Mouse (Mus musculus) CH12.LX (cell line): ENCODE data around the gene Agrp. TPM values are rescaled to one million over a fixed set of nuclear protein-coding genes. Genes with fewer than 3 reads are reported as not detected.
"Not testable (repeated sequence)": the region's sequence is repeated elsewhere in the genome, so short reads cannot be mapped to it uniquely, and the experiment has no call there.

Experiments used
- DNase-seq: peaks from one replicate; pipeline ENCODE4 v3.0.0-alpha.2; 2013; ENCODE audit errors: extremely low read depth
- H3K27ac ChIP-seq: 2 replicates; pipeline ENCODE4 v1.5.1; 2012; ENCODE audit warnings: low read depth, mild to moderate bottlenecking, control low read depth, moderate library complexity; ENCODE audit not compliant: insufficient read depth
- H3K27me3 ChIP-seq: replicated peaks from 2 replicates; pipeline ENCODE3; 2012; ENCODE audit warnings: inconsistent platforms
- H3K36me3 ChIP-seq, 2 experiments: replicated peaks in 1 of 2; 2 replicates each; pipeline versions ENCODE3 to v1.6.1; 2012; ENCODE audit warnings: inconsistent platforms in 1 of 2, low read length in 1 of 2, mild to moderate bottlenecking in 1 of 2, mixed read lengths in 1 of 2, moderate library complexity in 1 of 2; ENCODE audit not compliant: control insufficient read depth in 1 of 2, insufficient read depth in 1 of 2
- H3K4me1 ChIP-seq, 2 experiments: 2 replicates each; pipeline ENCODE4 v1.6.1; 2012; ENCODE audit warnings: inconsistent platforms in 1 of 2, moderate library complexity in 1 of 2; ENCODE audit not compliant: insufficient read depth in 2 of 2, control insufficient read depth in 1 of 2
- H3K4me2 ChIP-seq: 2 replicates; pipeline ENCODE4 v1.6.1; 2012; ENCODE audit warnings: low read depth, mild to moderate bottlenecking, control low read depth; ENCODE audit not compliant: poor library complexity, insufficient read depth, severe bottlenecking
- H3K4me3 ChIP-seq, 3 experiments: fragments of 150-350 bp in 1 of 3; sonication (generic) in 1 of 3; replicated peaks in 1 of 3; 2 replicates each; pipeline versions ENCODE3 to v1.5.1; 2011 to 2012; ENCODE audit warnings: low read depth in 2 of 3, low read length in 2 of 3, mild to moderate bottlenecking in 2 of 3, moderate library complexity in 2 of 3, control low read depth in 1 of 3, improper control_type of control experiment in 1 of 3, inconsistent platforms in 1 of 3, mixed read lengths in 1 of 3; ENCODE audit not compliant: poor library complexity in 1 of 3
- H3K79me2 ChIP-seq: replicated peaks from 2 replicates; pipeline ENCODE4 v1.6.1; 2012; ENCODE audit warnings: mild to moderate bottlenecking, moderate library complexity; ENCODE audit not compliant: control insufficient read depth, poor library complexity, insufficient read depth, severe bottlenecking; ENCODE audit errors: extremely low read depth
- H3K9ac ChIP-seq: 2 replicates; pipeline ENCODE4 v1.6.1; 2012; ENCODE audit warnings: low read depth, mild to moderate bottlenecking, control low read depth, moderate library complexity; ENCODE audit not compliant: insufficient read depth
- H3K9me3 ChIP-seq: replicated peaks from 2 replicates; pipeline ENCODE3; 2012; ENCODE audit warnings: low read length, inconsistent platforms, mixed read lengths
- CHD2 ChIP-seq: IDR thresholded peaks from 2 replicates; pipeline ENCODE4 v1.6.1; 2011; ENCODE audit warnings: low read length, improper control_type of control experiment
- CTCF ChIP-seq, 2 experiments: IDR thresholded peaks in 1 of 2; conservative IDR thresholded peaks in 1 of 2; 2 replicates each; pipeline ENCODE4 v1.5.1; 2011 to 2012; ENCODE audit warnings: low read depth in 2 of 2, low read length in 2 of 2, improper control_type of control experiment in 1 of 2, inconsistent platforms in 1 of 2, mild to moderate bottlenecking in 1 of 2, moderate library complexity in 1 of 2
- E2F4 ChIP-seq: IDR thresholded peaks from 2 replicates; pipeline ENCODE4 v1.6.1; 2011; ENCODE audit warnings: low read depth, low read length, improper control_type of control experiment; ENCODE audit not compliant: insufficient replicate concordance
- ELF1 ChIP-seq: IDR thresholded peaks from 2 replicates; pipeline ENCODE4 v1.6.1; 2014; ENCODE audit warnings: low read depth, mild to moderate bottlenecking, inconsistent platforms, low read length, improper control_type of control experiment
- ETS1 ChIP-seq: conservative IDR thresholded peaks from 2 replicates; pipeline ENCODE4 v1.6.1; 2012; ENCODE audit warnings: low read depth, mild to moderate bottlenecking, inconsistent platforms, low read length, improper control_type of control experiment, moderate library complexity
- HCFC1 ChIP-seq: IDR thresholded peaks from 2 replicates; pipeline ENCODE4 v1.6.1; 2012; ENCODE audit warnings: low read depth, mild to moderate bottlenecking, inconsistent platforms, low read length, improper control_type of control experiment
- JUN ChIP-seq: IDR thresholded peaks from 2 replicates; pipeline ENCODE4 v1.6.1; 2011; ENCODE audit warnings: low read depth, mild to moderate bottlenecking, low read length, improper control_type of control experiment, moderate library complexity; ENCODE audit not compliant: insufficient read depth
- JUND ChIP-seq: conservative IDR thresholded peaks from 2 replicates; pipeline ENCODE4 v1.6.1; 2011; ENCODE audit warnings: low read depth, low read length, improper control_type of control experiment
- MAX ChIP-seq: IDR thresholded peaks from 2 replicates; pipeline ENCODE4 v1.6.1; 2011; ENCODE audit warnings: low read length, improper control_type of control experiment
- MEF2A ChIP-seq: IDR thresholded peaks from 2 replicates; pipeline ENCODE4 v1.6.1; 2014; ENCODE audit warnings: low read depth, mild to moderate bottlenecking, inconsistent platforms, low read length, improper control_type of control experiment, borderline replicate concordance
- MXI1 ChIP-seq: IDR thresholded peaks from 2 replicates; pipeline ENCODE4 v1.6.1; 2011; ENCODE audit warnings: mild to moderate bottlenecking, low read depth, low read length, improper control_type of control experiment
- NELFE ChIP-seq: IDR thresholded peaks from 2 replicates; pipeline ENCODE4 v1.6.1; 2011; ENCODE audit warnings: low read depth, low read length, improper control_type of control experiment
- POLR2A ChIP-seq: IDR thresholded peaks from 2 replicates; pipeline ENCODE4 v1.6.1; 2011; ENCODE audit warnings: low read depth, mild to moderate bottlenecking, improper control_type of control experiment, low read length
- RAD21 ChIP-seq: IDR thresholded peaks from 2 replicates; pipeline ENCODE4 v1.6.1; 2011; ENCODE audit warnings: low read depth, mild to moderate bottlenecking, low read length, improper control_type of control experiment, moderate library complexity
- SMC3 ChIP-seq: IDR thresholded peaks from 2 replicates; pipeline ENCODE4 v1.6.1; 2011; ENCODE audit warnings: low read depth, low read length, improper control_type of control experiment
- TBP ChIP-seq: conservative IDR thresholded peaks from 2 replicates; pipeline ENCODE4 v1.6.1; 2011; ENCODE audit warnings: low read depth, low read length, improper control_type of control experiment
- USF2 ChIP-seq: conservative IDR thresholded peaks from 2 replicates; pipeline ENCODE4 v1.6.1; 2011; ENCODE audit warnings: low read depth, low read length, improper control_type of control experiment
- ZC3H11A ChIP-seq: IDR thresholded peaks from 2 replicates; pipeline ENCODE4 v1.6.1; 2012; ENCODE audit warnings: low read depth, mild to moderate bottlenecking, inconsistent platforms, low read length, improper control_type of control experiment
- ZNF384 ChIP-seq: IDR thresholded peaks from 2 replicates; pipeline ENCODE4 v1.6.1; 2012; ENCODE audit warnings: low read depth, low read length, improper control_type of control experiment, inconsistent platforms
- dilution Hi-C: fragments of 300-500 bp; cut with MboI; formaldehyde crosslinking; loops from 2 replicates; pipeline ENCODE4 v1.14.3; 2020; ENCODE audit warnings: low sequenced_read_pairs; ENCODE audit not compliant: extremely low pct_unique_long_range_greater_than_20kb, extremely low pct_ligation_motif_present
- in situ Hi-C: fragments of 300-500 bp; cut with MboI; formaldehyde crosslinking; loops from 3 replicates; pipeline ENCODE4 v1.14.3; 2019; ENCODE audit warnings: low sequenced_read_pairs, low pct_ligation_motif_present, low pct_unique_long_range_greater_than_20kb, mixed read lengths
- polyA plus RNA-seq: library from polyadenylated mRNA; unstranded; fragments of >175 nt; gene quantifications from 2 replicates; pipeline ENCODE4 v1.2.1, GENCODE M21; 2012; ENCODE audit warnings: low read depth; ENCODE audit not compliant: insufficient read length
- total RNA-seq, 2 experiments: library from RNA; depleted of rRNA; stranded (reverse); fragments of 300-350 nt in 1 of 2; fragments of >200 nt in 1 of 2; gene quantifications; 2 replicates each; pipeline ENCODE4 v1.2.3; 2012 to 2014

Agrp gene
- total and polyA plus RNA-seq, 3 experiments, result 0.30 TPM; not detected in 2

GRCm38 (mm10) chr8:105565401-105565881 lies 71.8 kb downstream of the Agrp start:
- H3K9ac ChIP-seq, result peak overlapping the region; percentile 93
- H3K4me3 ChIP-seq, result peak overlapping the region; percentile 84 to 99 (median 90)
- in situ Hi-C loops, result no loop called here
- H3K4me2 ChIP-seq, result peak overlapping the region; percentile 88
- peaks cover 4 to 31% of the 10 kb centered on the region in 2 experiments; a peak in 3 of 4 replicates for H3K4me1 ChIP-seq
- H3K27ac ChIP-seq, result no peak overlapping the region
- TF ChIP-seq JUND, result no peak
- TF ChIP-seq ELF1, result no peak
- dilution Hi-C loops, result no loop called here
- H3K79me2 ChIP-seq, result no peaks in the 10 kb centered on the region
- H3K9me3 ChIP-seq, result no peaks in the 10 kb centered on the region
- H3K27me3 ChIP-seq, result no peaks in the 10 kb centered on the region
- peaks cover 0 to 24% of the 10 kb centered on the region in 2 experiments for H3K36me3 ChIP-seq
- peak; percentile 18 for DNase-seq

DNA sequence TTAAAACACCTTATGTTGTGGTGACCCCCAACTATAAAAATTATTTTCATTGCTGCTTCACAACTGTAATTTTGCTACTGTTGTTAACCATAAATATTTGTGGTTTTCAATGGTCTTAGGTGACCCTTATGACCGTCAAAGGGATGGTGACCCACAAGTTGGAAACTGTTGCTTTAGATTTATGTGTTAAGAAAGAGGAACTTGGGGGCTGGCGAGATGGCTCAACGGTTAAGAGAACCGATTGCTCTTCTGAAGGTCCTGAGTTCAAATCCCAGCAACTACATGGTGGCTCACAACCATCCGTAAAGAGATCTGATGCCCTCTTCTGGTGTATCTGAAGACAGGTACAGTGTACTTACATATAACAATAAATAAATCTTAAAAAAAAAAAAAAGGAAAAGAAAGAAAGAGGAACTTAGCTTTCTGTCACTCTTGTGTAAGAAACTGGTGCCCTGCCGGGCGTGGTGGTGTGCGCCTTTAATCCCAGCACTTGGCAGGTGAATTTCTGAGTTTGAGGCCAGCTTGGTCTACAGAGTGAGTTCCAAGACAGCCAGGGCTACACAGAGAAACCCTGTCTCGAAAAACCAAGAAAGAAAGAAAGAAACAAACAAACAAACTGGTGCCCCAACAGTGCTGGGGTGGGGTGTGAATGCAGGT lies 72.5 kb downstream of the Agrp start:
- Histone ChIP-seq H3K9ac (peak overlapping the region; percentile 93), H3K4me2 (peak overlapping the region; percentile 88), H3K36me3 (peaks cover 3 to 27% of the 10 kb centered on the region in 2 experiments), H3K4me3 (peak overlapping the region; percentile 84 to 99 (median 90)), H3K4me1 (peaks cover 4 to 31% of the 10 kb centered on the region in 2 experiments; a peak in 3 of 4 replicates)
- DNase-seq, dilution Hi-C loops, H3K27me3 ChIP-seq, H3K27ac ChIP-seq, H3K9me3 ChIP-seq, H3K79me2 ChIP-seq: not testable (repeated sequence)
- in situ Hi-C loops, result loop anchor here (5.0 kb wide), 1 partner anchor 37 kb away; no protein-coding TSS in a partner anchor

- peaks cover 8 to 33% of the 10 kb centered on the region in 2 experiments for H3K36me3 ChIP-seq
- no peak overlapping the region for H3K9ac ChIP-seq
- H3K27me3 ChIP-seq, result no peaks in the 10 kb centered on the region
- H3K27ac ChIP-seq, result no peak overlapping the region
- no peaks in the 10 kb centered on the region for H3K9me3 ChIP-seq
- H3K4me2 ChIP-seq, result no peak overlapping the region
- H3K79me2 ChIP-seq, result no peaks in the 10 kb centered on the region
- DNase-seq, result no peak
- in situ Hi-C loops, result loop anchor here (5.0 kb wide), 1 partner anchor 37 kb away; no protein-coding TSS in a partner anchor
- TF ChIP-seq POLR2A, result no peak
- no peak for TF ChIP-seq MXI1
- no peak for TF ChIP-seq NELFE
- no peak for TF ChIP-seq HCFC1
- TF ChIP-seq CTCF (conservative IDR thresholded peaks at IDR 0.05 in 1 of 2, IDR thresholded peaks at IDR 0.05 in 1 of 2; ENCODE audit: low read depth in 2 of 2, low read length in 2 of 2), result no peak
- TF ChIP-seq RAD21, result no peak
- TF ChIP-seq CHD2, result no peak
- TF ChIP-seq SMC3, result no peak
- no peak for TF ChIP-seq E2F4
- TF ChIP-seq ZNF384, result no peak
- no peak for TF ChIP-seq JUND
- TF ChIP-seq JUN, result no peak
- no peak for TF ChIP-seq MEF2A
- no peak for TF ChIP-seq ETS1
- no peak for TF ChIP-seq TBP
- no peak for TF ChIP-seq ELF1
- TF ChIP-seq ZC3H11A, result no peak
- TF ChIP-seq USF2, result no peak
- TF ChIP-seq MAX, result no peak
- TF ChIP-seq, all 38 proteins: peak for 0
- Histone ChIP-seq H3K4me3 (no peak overlapping the region), H3K4me1 (peaks cover 4 to 31% of the 10 kb centered on the region in 2 experiments; a peak in 3 of 4 replicates)
- dilution Hi-C loops, result no loop called here
These were observed 73.3 kb downstream of the Agrp start for GRCm38 (mm10) chr8:105563871-105564270.
